Mouse (Mus musculus): ENCODE results near the gene St13. TPM values are rescaled to one million over a fixed set of nuclear protein-coding genes. Genes with fewer than 3 reads are reported as not detected.
"Not testable (repeated sequence)": the region's sequence is repeated elsewhere in the genome, so short reads cannot be mapped to it uniquely, and the experiment has no call there.

Gene St13
- polyA plus RNA-seq, 1 experiment from 2014 or later = 192 TPM

GRCm38 (mm10) chr15:81416763-81417310 lies 17.0 kb upstream of the St13 start:
- not testable (repeated sequence) for H3K4me1 ChIP-seq (ENCODE audit: insufficient read depth, low read length); H3K9me3 ChIP-seq (ENCODE audit: low read length); H3K36me3 ChIP-seq (ENCODE audit: insufficient read depth, low read length); H3K27me3 ChIP-seq (ENCODE audit: insufficient read depth, low read length)
- Histone ChIP-seq H3K9ac (replicated peaks; ENCODE audit: low read length) (peak overlapping the region; percentile 64), H3K4me2 (replicated peaks; ENCODE audit: low read depth, low read length) (peak overlapping the region; percentile 56), H3K4me3 (ENCODE audit: low read length) (peak overlapping the region; percentile 36), H3K27ac (ENCODE audit: low read length) (0 out of 2 replicates have a peak overlapping the region, but pooled peaks have one; percentile 20)
- WGBS = 4% methylated on average over 22 of the region's 22 CpGs
- peak; percentile 94 for ATAC-seq (ENCODE audit: low FRiP score, low TSS enrichment)

- no peak within 1 kb of the TSS for H3K9ac ChIP-seq (replicated peaks; ENCODE audit: low read length)
- H3K4me1 ChIP-seq (ENCODE audit: insufficient read depth, low read length) = no peaks in the 10 kb centered on the region
- no peak within 1 kb of the TSS for H3K4me2 ChIP-seq (replicated peaks; ENCODE audit: low read depth, low read length)
- no peak for ATAC-seq (ENCODE audit: low FRiP score, low TSS enrichment)
- no peaks in the 10 kb centered on the region for H3K36me3 ChIP-seq (ENCODE audit: insufficient read depth, low read length)
- 97% methylated on average over 1 of the region's 1 CpGs for WGBS
- H3K27me3 ChIP-seq (ENCODE audit: insufficient read depth, low read length) = no peaks in the 10 kb centered on the region
- no peaks in the 10 kb centered on the region for H3K9me3 ChIP-seq (ENCODE audit: low read length)
- H3K4me3 ChIP-seq (ENCODE audit: low read length) = no peak within 1 kb of the TSS
- no peak within 1 kb of the TSS for H3K27ac ChIP-seq (ENCODE audit: low read length)
Measured at GRCm38 (mm10) chr15:81408199-81408598, 8.3 kb upstream of the St13 start, which contains the start of gene Dnajb7. Dnajb7 (minus strand) TSS chr15:81408299.

GRCm38 (mm10) chr15:81405008-81405407 lies 5.1 kb upstream of the St13 start:
- H3K4me2 ChIP-seq (replicated peaks; ENCODE audit: low read depth, low read length) = no peak overlapping the region
- WGBS = 97% methylated on average over 3 of the region's 3 CpGs
- no peaks in the 10 kb centered on the region for H3K36me3 ChIP-seq (ENCODE audit: insufficient read depth, low read length)

GRCm38 (mm10) chr15:81399297-81399637 lies 610 bp downstream of the St13 start:
- WGBS = 0% methylated on average over 21 of the region's 21 CpGs
- H3K9ac ChIP-seq (replicated peaks; ENCODE audit: low read length) = peak overlapping the region; percentile 92
- no peaks in the 10 kb centered on the region for H3K36me3 ChIP-seq (ENCODE audit: insufficient read depth, low read length)
- H3K4me1 ChIP-seq (ENCODE audit: insufficient read depth, low read length) = peaks cover 37% of the 10 kb centered on the region
- peak overlapping the region; percentile 97 for H3K27ac ChIP-seq (ENCODE audit: low read length)
- no peaks in the 10 kb centered on the region for H3K9me3 ChIP-seq (ENCODE audit: low read length)
- peak overlapping the region; percentile 67 for H3K4me2 ChIP-seq (replicated peaks; ENCODE audit: low read depth, low read length)
- H3K27me3 ChIP-seq (ENCODE audit: insufficient read depth, low read length) = no peaks in the 10 kb centered on the region
- no peak; the same call in 1 of the 2 replicates for ATAC-seq (ENCODE audit: low FRiP score, low TSS enrichment)
- peak overlapping the region; percentile 86 for H3K4me3 ChIP-seq (ENCODE audit: low read length)

More at GRCm38 (mm10) chr15:81405008-81405407, 5.1 kb upstream of the St13 start:
- Histone ChIP-seq H3K27ac (ENCODE audit: low read length) (no peak overlapping the region), H3K27me3 (ENCODE audit: insufficient read depth, low read length) (no peaks in the 10 kb centered on the region), H3K9me3 (ENCODE audit: low read length) (no peaks in the 10 kb centered on the region), H3K9ac (replicated peaks; ENCODE audit: low read length) (no peak overlapping the region), H3K4me3 (ENCODE audit: low read length) (no peak overlapping the region), H3K4me1 (ENCODE audit: insufficient read depth, low read length) (peaks cover 9% of the 10 kb centered on the region)
- ATAC-seq (ENCODE audit: low FRiP score, low TSS enrichment) = no peak

GRCm38 (mm10) chr15:81398189-81398588 lies 1.7 kb downstream of the St13 start:
- Histone ChIP-seq H3K9ac (replicated peaks; ENCODE audit: low read length) (peak overlapping the region; percentile 92), H3K36me3 (ENCODE audit: insufficient read depth, low read length) (no peaks in the 10 kb centered on the region), H3K4me1 (ENCODE audit: insufficient read depth, low read length) (peaks cover 37% of the 10 kb centered on the region), H3K9me3 (ENCODE audit: low read length) (no peaks in the 10 kb centered on the region), H3K27me3 (ENCODE audit: insufficient read depth, low read length) (no peaks in the 10 kb centered on the region), H3K27ac (ENCODE audit: low read length) (no peak overlapping the region), H3K4me3 (ENCODE audit: low read length) (peak overlapping the region; percentile 86), H3K4me2 (replicated peaks; ENCODE audit: low read depth, low read length) (peak overlapping the region; percentile 67)
- ATAC-seq (ENCODE audit: low FRiP score, low TSS enrichment) = no peak

- WGBS = 76% methylated on average over 8 of the region's 8 CpGs
- Histone ChIP-seq H3K4me3 (ENCODE audit: low read length) (no peak overlapping the region), H3K4me2 (replicated peaks; ENCODE audit: low read depth, low read length) (no peak overlapping the region), H3K4me1 (ENCODE audit: insufficient read depth, low read length) (peaks cover 27% of the 10 kb centered on the region), H3K27ac (ENCODE audit: low read length) (no peak overlapping the region), H3K36me3 (ENCODE audit: insufficient read depth, low read length) (peaks cover 21% of the 10 kb centered on the region), H3K27me3 (ENCODE audit: insufficient read depth, low read length) (no peaks in the 10 kb centered on the region), H3K9ac (replicated peaks; ENCODE audit: low read length) (no peak overlapping the region), H3K9me3 (ENCODE audit: low read length) (no peaks in the 10 kb centered on the region)
- ATAC-seq (ENCODE audit: low FRiP score, low TSS enrichment) = no peak
Measured at GRCm38 (mm10) chr15:81394211-81394915, 5.5 kb downstream of the St13 start.

GRCm38 (mm10) chr15:81392997-81393396 lies 6.9 kb downstream of the St13 start:
- Histone ChIP-seq H3K4me3 (ENCODE audit: low read length) (no peak overlapping the region), H3K36me3 (ENCODE audit: insufficient read depth, low read length) (peaks cover 29% of the 10 kb centered on the region), H3K9me3 (ENCODE audit: low read length) (no peaks in the 10 kb centered on the region), H3K27me3 (ENCODE audit: insufficient read depth, low read length) (no peaks in the 10 kb centered on the region), H3K4me2 (replicated peaks; ENCODE audit: low read depth, low read length) (no peak overlapping the region), H3K27ac (ENCODE audit: low read length) (no peak overlapping the region), H3K4me1 (ENCODE audit: insufficient read depth, low read length) (peaks cover 21% of the 10 kb centered on the region), H3K9ac (replicated peaks; ENCODE audit: low read length) (no peak overlapping the region)
- no peak for ATAC-seq (ENCODE audit: low FRiP score, low TSS enrichment)

GRCm38 (mm10) chr15:81386327-81386726 lies 13.6 kb downstream of the St13 start:
- Histone ChIP-seq H3K27me3 (ENCODE audit: insufficient read depth, low read length) (no peaks in the 10 kb centered on the region), H3K27ac (ENCODE audit: low read length) (no peak overlapping the region), H3K4me2 (replicated peaks; ENCODE audit: low read depth, low read length) (no peak overlapping the region), H3K9me3 (ENCODE audit: low read length) (no peaks in the 10 kb centered on the region), H3K4me1 (ENCODE audit: insufficient read depth, low read length) (no peaks in the 10 kb centered on the region), H3K4me3 (ENCODE audit: low read length) (no peak overlapping the region), H3K36me3 (ENCODE audit: insufficient read depth, low read length) (peaks cover 75% of the 10 kb centered on the region), H3K9ac (replicated peaks; ENCODE audit: low read length) (no peak overlapping the region)
- WGBS = 95% methylated on average over 5 of the region's 5 CpGs
- ATAC-seq (ENCODE audit: low FRiP score, low TSS enrichment) = no peak

GRCm38 (mm10) chr15:81378845-81379244 lies 21.0 kb downstream of the St13 start:
- Histone ChIP-seq H3K4me2 (replicated peaks; ENCODE audit: low read depth, low read length) (no peak overlapping the region), H3K4me3 (ENCODE audit: low read length) (no peak overlapping the region), H3K27ac (ENCODE audit: low read length) (no peak overlapping the region), H3K9ac (replicated peaks; ENCODE audit: low read length) (no peak overlapping the region), H3K4me1 (ENCODE audit: insufficient read depth, low read length) (no peaks in the 10 kb centered on the region), H3K36me3 (ENCODE audit: insufficient read depth, low read length) (peaks cover 50% of the 10 kb centered on the region), H3K27me3 (ENCODE audit: insufficient read depth, low read length) (no peaks in the 10 kb centered on the region), H3K9me3 (ENCODE audit: low read length) (no peaks in the 10 kb centered on the region)
- WGBS = 83% methylated on average over 2 of the region's 2 CpGs
- ATAC-seq (ENCODE audit: low FRiP score, low TSS enrichment) = no peak

GRCm38 (mm10) chr15:81374621-81375020 lies 25.3 kb downstream of the St13 start:
- Histone ChIP-seq H3K9me3 (ENCODE audit: low read length) (no peaks in the 10 kb centered on the region), H3K27ac (ENCODE audit: low read length) (no peak overlapping the region), H3K36me3 (ENCODE audit: insufficient read depth, low read length) (peaks cover 59% of the 10 kb centered on the region), H3K9ac (replicated peaks; ENCODE audit: low read length) (no peak overlapping the region), H3K27me3 (ENCODE audit: insufficient read depth, low read length) (no peaks in the 10 kb centered on the region), H3K4me1 (ENCODE audit: insufficient read depth, low read length) (no peaks in the 10 kb centered on the region), H3K4me2 (replicated peaks; ENCODE audit: low read depth, low read length) (no peak overlapping the region), H3K4me3 (ENCODE audit: low read length) (no peak overlapping the region)
- ATAC-seq (ENCODE audit: low FRiP score, low TSS enrichment) = no peak
- 90% methylated on average over 11 of the region's 11 CpGs for WGBS

Data from kidney, embryonic 16.5 days (tissue).